Mouse (Mus musculus) heart, embryonic 11.5 days (tissue): ENCODE data around the gene Rbm48. TPM values are rescaled to one million over a fixed set of nuclear protein-coding genes. Genes with fewer than 3 reads are reported as not detected.
A peak's percentile ranks its signal among the peaks of the same experiment; 100 is the strongest.

Experiments
- ATAC-seq: fragments of 200-750 bp; cut with Nextera tagmentation; replicated peaks from 2 replicates; pipeline ENCODE4 v1.8.0; 2017; ENCODE audit warnings: moderate library complexity; ENCODE audit not compliant: insufficient number of reproducible peaks, low FRiP score, low TSS enrichment
- H3K27ac ChIP-seq: fragments of 300-500 bp; sonication (generic); 2 replicates; pipeline ENCODE4 v1.5.1; 2014; ENCODE audit warnings: mild to moderate bottlenecking, low read depth, low read length
- H3K27me3 ChIP-seq: fragments of 300-500 bp; sonication (generic); 2 replicates; pipeline ENCODE4 v1.6.1; 2014; ENCODE audit warnings: mild to moderate bottlenecking, low read length, mixed read lengths; ENCODE audit not compliant: control insufficient read depth, insufficient read depth
- H3K36me3 ChIP-seq: fragments of 300-500 bp; sonication (generic); 2 replicates; pipeline ENCODE4 v1.6.1; 2014; ENCODE audit warnings: mild to moderate bottlenecking, low read length, moderate library complexity, mixed read lengths; ENCODE audit not compliant: control insufficient read depth, insufficient read depth
- H3K4me1 ChIP-seq: fragments of 300-500 bp; sonication (generic); 2 replicates; pipeline ENCODE4 v1.6.1; 2014; ENCODE audit warnings: low read length; ENCODE audit not compliant: control insufficient read depth, insufficient read depth
- H3K4me2 ChIP-seq: fragments of 300-500 bp; sonication (generic); 2 replicates; pipeline ENCODE4 v1.6.1; 2014; ENCODE audit warnings: mild to moderate bottlenecking, moderate library complexity
- H3K4me3 ChIP-seq: fragments of 300-500 bp; sonication (generic); 2 replicates; pipeline ENCODE4 v1.5.1; 2014; ENCODE audit warnings: low read depth, low read length
- H3K9ac ChIP-seq: fragments of 300-500 bp; sonication (generic); 2 replicates; pipeline ENCODE4 v1.6.1; 2014; ENCODE audit warnings: mild to moderate bottlenecking, low read depth, low read length, moderate library complexity
- H3K9me3 ChIP-seq: fragments of 300-500 bp; sonication (generic); replicated peaks from 2 replicates; pipeline ENCODE4 v1.6.1; 2016; ENCODE audit warnings: low read length; ENCODE audit not compliant: control insufficient read depth
- WGBS: fragments of 180-500 bp; shearing (Covaris S2); extraction: QIAGEN DNeasy Blood & Tissue Kit; methylation state at CpG from one replicate; pipeline ENCODE4 v1.1.7; 2014; ENCODE audit not compliant: insufficient replicate concordance; 5-methylcytosine and 5-hydroxymethylcytosine counted together
- polyA plus RNA-seq: library from polyadenylated mRNA; unstranded; fragments of >200 nt; fragmentation: Nextera tagmentation; extraction: Ambion mirVana; gene quantifications from 2 replicates; pipeline ENCODE4 v1.2.1, GENCODE M21; 2014

Rbm48 gene
- polyA plus RNA-seq, 1 experiment from 2014 or later, result 10.7 TPM

DNA sequence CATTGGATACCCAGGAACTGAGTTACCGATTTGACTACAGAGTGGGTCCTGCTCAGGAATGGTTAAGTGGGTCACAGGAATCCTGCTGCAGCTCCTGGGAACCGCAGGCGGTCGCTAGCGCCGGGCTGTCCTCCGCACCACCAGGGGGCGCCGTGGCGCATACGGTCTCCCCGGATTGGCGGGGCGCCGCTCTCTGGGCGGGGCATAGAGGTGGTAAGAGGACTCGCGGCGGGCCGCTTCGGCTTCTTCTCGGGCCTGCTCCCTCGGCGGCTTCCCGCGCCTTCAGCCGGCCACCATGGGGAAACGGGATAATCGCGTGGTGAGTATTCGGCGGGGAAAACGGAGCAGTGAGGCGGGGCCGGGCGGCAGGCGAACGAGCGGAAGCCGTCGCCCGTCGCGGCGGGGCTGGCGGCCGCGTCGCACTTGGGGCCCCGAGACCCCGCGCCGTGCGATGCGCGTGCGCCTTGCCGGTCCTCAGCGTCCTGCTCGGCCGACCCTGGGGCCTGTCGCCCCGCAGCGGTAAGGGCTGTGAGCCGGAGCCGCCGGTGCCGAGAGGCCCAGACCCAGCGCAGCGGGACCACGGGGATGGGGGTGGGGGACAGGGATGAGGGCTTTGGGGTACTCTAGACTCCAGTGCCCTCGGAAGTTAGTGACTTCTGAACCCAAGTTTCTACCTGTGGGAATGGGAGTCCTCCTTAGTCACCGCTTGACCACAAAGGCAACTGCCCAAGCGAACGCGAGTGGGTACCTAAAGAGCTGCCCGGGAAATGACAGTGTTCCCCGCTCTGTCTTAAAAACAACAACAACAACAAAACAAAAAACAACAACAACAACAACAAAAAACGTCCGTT is 52.5 kb downstream of the Rbm48 start, which contains the start of gene Fam133b:
Gene Fam133b (plus strand): TSS at position 205 of the 851 bp plus-strand sequence.
- H3K36me3 ChIP-seq, result peaks cover 6% of the 10 kb centered on the region; the same call in 1 of the 2 replicates
- H3K4me1 ChIP-seq, result peaks cover 10% of the 10 kb centered on the region
- H3K4me3 ChIP-seq, result peak within 1 kb of the TSS; percentile 68
- under 1% methylated on average over 80 of the region's 80 CpGs for WGBS
- peak within 1 kb of the TSS; percentile 82 for H3K27ac ChIP-seq
- ATAC-seq, result peak; percentile 93
- H3K4me2 ChIP-seq, result peak within 1 kb of the TSS; percentile 91
- H3K9me3 ChIP-seq, result no peaks in the 10 kb centered on the region
- no peaks in the 10 kb centered on the region for H3K27me3 ChIP-seq
- H3K9ac ChIP-seq, result peak within 1 kb of the TSS; percentile 95

DNA sequence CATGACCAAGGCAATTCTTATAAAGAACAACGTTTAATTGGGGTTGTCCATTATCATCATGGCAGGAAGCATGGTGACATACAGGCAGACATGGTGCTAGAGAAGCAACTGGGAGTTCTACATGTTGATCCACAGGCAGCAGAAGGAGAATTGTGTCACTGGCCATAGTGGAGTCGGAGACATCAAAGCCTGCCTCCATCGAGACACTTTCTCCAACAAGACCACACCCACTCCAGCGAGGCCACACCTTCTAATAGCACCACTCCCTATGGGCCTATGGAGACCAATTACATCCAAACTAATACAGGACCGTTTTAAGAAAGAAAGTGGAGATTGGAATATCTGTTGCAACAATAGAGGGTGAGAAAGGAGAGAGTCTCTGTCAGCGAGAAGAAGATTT is 54.5 kb downstream of the Rbm48 start:
- H3K4me1 ChIP-seq, result peaks cover 10% of the 10 kb centered on the region
- whole genome bisulfite sequencing, result 69% methylated on average over 6 of the region's 6 CpGs
- ATAC-seq, result no peak
- no peak overlapping the region for H3K27ac ChIP-seq
- H3K36me3 ChIP-seq, result peaks cover 4% of the 10 kb centered on the region; the same call in 1 of the 2 replicates
- no peaks in the 10 kb centered on the region for H3K27me3 ChIP-seq
- no peak overlapping the region for H3K9ac ChIP-seq
- H3K4me2 ChIP-seq, result no peak overlapping the region
- no peaks in the 10 kb centered on the region for H3K9me3 ChIP-seq
- H3K4me3 ChIP-seq, result no peak overlapping the region

- H3K36me3 ChIP-seq, result no peaks in the 10 kb centered on the region
- H3K4me2 ChIP-seq, result no peak overlapping the region
- H3K9me3 ChIP-seq, result no peaks in the 10 kb centered on the region
- no peak overlapping the region for H3K4me3 ChIP-seq
- no peak for ATAC-seq
- no peaks in the 10 kb centered on the region for H3K27me3 ChIP-seq
- WGBS, result 64% methylated on average over 11 of the region's 11 CpGs
- no peak overlapping the region for H3K9ac ChIP-seq
- H3K27ac ChIP-seq, result no peak overlapping the region
- no peaks in the 10 kb centered on the region for H3K4me1 ChIP-seq
Observed at GRCm38 (mm10) chr5:3538505-3539472, 57.6 kb downstream of the Rbm48 start.

- H3K4me2 ChIP-seq, result no peak overlapping the region
- no peaks in the 10 kb centered on the region for H3K36me3 ChIP-seq
- no peaks in the 10 kb centered on the region for H3K4me1 ChIP-seq
- H3K27ac ChIP-seq, result no peak overlapping the region
- WGBS, result 53% methylated on average over 3 of the region's 3 CpGs
- H3K27me3 ChIP-seq, result no peaks in the 10 kb centered on the region
- H3K9me3 ChIP-seq, result no peaks in the 10 kb centered on the region
- ATAC-seq, result no peak
- H3K4me3 ChIP-seq, result no peak overlapping the region
- no peak overlapping the region for H3K9ac ChIP-seq
Observed at GRCm38 (mm10) chr5:3536592-3537212, 59.7 kb downstream of the Rbm48 start.

Other genes with a start within 250 kb of the Rbm48 start
- 19.3 and 25.1 TPM in 2 replicates for gene Fam133b, start 52.8 kb downstream of the Rbm48 start, polyA plus RNA-seq
- gene 1700109H08Rik, start 25.0 kb downstream of the Rbm48 start, polyA plus RNA-seq, result 2.4 and 2.9 TPM in 2 replicates
- 9.7 and 13.2 TPM in 2 replicates for gene Pex1, start 519 bp downstream of the Rbm48 start, polyA plus RNA-seq
- not detected in 2 replicates for gene Tmbim7, start 54.6 kb upstream of the Rbm48 start, polyA plus RNA-seq
- 57.9 and 62.1 TPM in 2 replicates for gene Gatad1, start 60.6 kb upstream of the Rbm48 start, polyA plus RNA-seq
- gene Ankib1, start 206.3 kb upstream of the Rbm48 start, polyA plus RNA-seq, result 9.8 and 10.5 TPM in 2 replicates
- 43.7 and 44.4 TPM in 2 replicates for gene Krit1, start 206.6 kb upstream of the Rbm48 start, polyA plus RNA-seq
- gene Lrrd1, start 248.6 kb upstream of the Rbm48 start, polyA plus RNA-seq, result 0.28 and 0.33 TPM in 2 replicates